Mouse (Mus musculus): ENCODE data around the gene Olfr1373. TPM values are rescaled to one million over a fixed set of nuclear protein-coding genes. Genes with fewer than 3 reads are reported as not detected.
"Not testable (repeated sequence)": the region's sequence is repeated elsewhere in the genome, so short reads cannot be mapped to it uniquely, and the experiment has no call there.

Olfr1373 gene
- total RNA-seq (2012; rRNA removed) = not detected in 2 replicates

DNA sequence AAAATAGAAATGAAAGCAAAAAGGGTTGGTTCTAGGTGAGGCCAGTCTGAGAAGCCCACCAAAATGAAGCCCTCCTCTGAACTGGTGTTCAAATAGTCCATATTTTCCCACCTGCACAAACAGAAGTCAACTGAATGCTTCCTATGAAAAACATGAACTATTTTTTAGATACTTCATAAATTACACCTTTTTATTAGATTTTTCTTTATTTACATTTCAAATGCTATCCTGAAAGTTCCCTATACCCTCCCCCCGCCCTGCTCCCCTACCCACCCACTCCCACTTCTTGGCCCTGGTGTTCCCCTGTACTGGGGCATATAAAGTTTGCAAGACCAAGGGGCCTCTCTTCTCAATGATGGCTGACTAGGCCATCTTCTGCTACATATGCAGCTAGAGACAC, at the start of gene Olfr1373:
Olfr1373 (minus strand) TSS at position 101 of the 400 bp plus-strand sequence.
- H3K4me1 ChIP-seq (ENCODE audit: control insufficient read depth in 2 of 2, insufficient read depth in 2 of 2, low read length in 2 of 2, poor library complexity in 1 of 2); H3K36me3 ChIP-seq (ENCODE audit: control insufficient read depth, insufficient read depth, low read length, poor library complexity, severe bottlenecking); H3K4me3 ChIP-seq (ENCODE audit: insufficient read depth in 1 of 2, low read depth in 1 of 2, low read length in 2 of 2, poor library complexity in 1 of 2, severe bottlenecking in 1 of 2); H3K27ac ChIP-seq (ENCODE audit: insufficient read depth, low read depth, low read length, poor library complexity, severe bottlenecking); DNase-seq (ENCODE audit: low read depth, low spot score); H3K9ac ChIP-seq (ENCODE audit: insufficient read depth, low read depth, low read length, poor library complexity, severe bottlenecking); H3K9me3 ChIP-seq (ENCODE audit: control insufficient read depth, insufficient read depth, low read depth, low read length); in situ Hi-C loops (cut with MboI; ENCODE audit: low sequenced_read_pairs in 2 of 2, unreplicated experiment in 2 of 2): not testable (repeated sequence)

DNA sequence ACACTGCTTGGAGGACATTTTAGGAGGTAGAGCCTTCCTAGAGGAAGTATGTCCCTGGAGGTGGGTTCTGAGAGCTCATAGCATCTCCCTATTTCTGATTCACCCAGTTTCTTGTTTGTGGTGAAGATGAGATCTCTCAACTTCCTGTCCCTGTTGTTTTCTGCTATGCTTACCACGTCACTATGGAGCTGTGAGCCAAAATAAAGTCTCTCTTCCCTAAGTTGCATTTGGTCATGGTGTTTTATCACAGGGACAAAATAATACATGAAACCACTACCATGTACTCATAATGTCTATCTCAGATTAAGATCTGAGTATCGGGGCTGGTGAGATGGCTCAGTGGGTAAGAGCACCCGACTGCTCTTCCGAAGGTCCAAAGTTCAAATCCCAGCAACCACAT, 35.3 kb upstream of the Olfr1373 start:
- DNase-seq (ENCODE audit: low read depth, low spot score); H3K27ac ChIP-seq (ENCODE audit: insufficient read depth, low read depth, low read length, poor library complexity, severe bottlenecking): not testable (repeated sequence)

GRCm38 (mm10) chr11:52179897-52180296, 34.6 kb upstream of the Olfr1373 start:
- H3K9ac ChIP-seq (ENCODE audit: insufficient read depth, low read depth, low read length, poor library complexity, severe bottlenecking); H3K4me1 ChIP-seq (ENCODE audit: control insufficient read depth in 2 of 2, insufficient read depth in 2 of 2, low read length in 2 of 2, poor library complexity in 1 of 2); H3K27ac ChIP-seq (ENCODE audit: insufficient read depth, low read depth, low read length, poor library complexity, severe bottlenecking); in situ Hi-C loops (cut with MboI; ENCODE audit: low sequenced_read_pairs in 2 of 2, unreplicated experiment in 2 of 2); H3K36me3 ChIP-seq (ENCODE audit: control insufficient read depth, insufficient read depth, low read length, poor library complexity, severe bottlenecking); H3K4me3 ChIP-seq (ENCODE audit: insufficient read depth in 1 of 2, low read depth in 1 of 2, low read length in 2 of 2, poor library complexity in 1 of 2, severe bottlenecking in 1 of 2); H3K9me3 ChIP-seq (ENCODE audit: control insufficient read depth, insufficient read depth, low read depth, low read length); DNase-seq (ENCODE audit: low read depth, low spot score): not testable (repeated sequence)

More for the DNA sequence above, 35.3 kb upstream of the Olfr1373 start:
- H3K4me1 ChIP-seq (ENCODE audit: control insufficient read depth in 2 of 2, insufficient read depth in 2 of 2, low read length in 2 of 2, poor library complexity in 1 of 2); H3K4me3 ChIP-seq (ENCODE audit: insufficient read depth in 1 of 2, low read depth in 1 of 2, low read length in 2 of 2, poor library complexity in 1 of 2, severe bottlenecking in 1 of 2); H3K36me3 ChIP-seq (ENCODE audit: control insufficient read depth, insufficient read depth, low read length, poor library complexity, severe bottlenecking); in situ Hi-C loops (cut with MboI; ENCODE audit: low sequenced_read_pairs in 2 of 2, unreplicated experiment in 2 of 2); H3K9ac ChIP-seq (ENCODE audit: insufficient read depth, low read depth, low read length, poor library complexity, severe bottlenecking); H3K9me3 ChIP-seq (ENCODE audit: control insufficient read depth, insufficient read depth, low read depth, low read length): not testable (repeated sequence)

DNA sequence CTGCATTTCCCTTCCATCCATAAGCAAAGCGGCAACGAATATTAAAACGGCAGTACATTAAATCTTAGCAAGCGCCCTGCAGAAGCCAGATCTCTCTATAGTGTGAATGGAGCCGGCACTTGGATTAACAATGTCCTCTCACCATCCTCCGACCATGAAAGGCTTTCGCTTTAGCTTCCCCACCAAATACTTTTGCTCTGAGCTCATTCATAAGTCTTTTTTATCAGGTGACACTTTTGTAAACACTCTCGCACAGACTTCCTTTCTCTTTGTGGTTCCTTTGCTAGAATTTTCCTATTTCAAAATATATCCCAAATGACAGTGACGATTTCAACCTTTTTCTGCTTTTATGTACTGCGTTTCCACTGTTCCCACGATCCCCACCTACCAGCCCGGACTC, 23.1 kb upstream of the Olfr1373 start:
- DNase-seq (ENCODE audit: low read depth, low spot score) = no peak
- no peak overlapping the region for H3K27ac ChIP-seq (ENCODE audit: insufficient read depth, low read depth, low read length, poor library complexity, severe bottlenecking)
- in situ Hi-C loops (cut with MboI; ENCODE audit: low sequenced_read_pairs in 2 of 2, unreplicated experiment in 2 of 2) = no loop called here
- no peak overlapping the region for H3K9ac ChIP-seq (ENCODE audit: insufficient read depth, low read depth, low read length, poor library complexity, severe bottlenecking)
- TF ChIP-seq CHD2 (IDR thresholded peaks at IDR 0.05; ENCODE audit: low read depth, low read length) (no peak), ZNF384 (IDR thresholded peaks at IDR 0.05; ENCODE audit: low read depth, low read length) (no peak), MAFK (IDR thresholded peaks at IDR 0.05; ENCODE audit: insufficient read depth, low read depth, low read length) (no peak), ZC3H11A (IDR thresholded peaks at IDR 0.05; ENCODE audit: borderline replicate concordance, low read depth, low read length) (no peak), HCFC1 (IDR thresholded peaks at IDR 0.05; ENCODE audit: borderline replicate concordance, insufficient read depth, low read length) (no peak)
- peak overlapping the region; percentile 59 to 77 for H3K4me3 ChIP-seq (ENCODE audit: insufficient read depth in 1 of 2, low read depth in 1 of 2, low read length in 2 of 2, poor library complexity in 1 of 2, severe bottlenecking in 1 of 2)
- H3K36me3 ChIP-seq (ENCODE audit: control insufficient read depth, insufficient read depth, low read length, poor library complexity, severe bottlenecking) = no peaks in the 10 kb centered on the region
- no peaks in the 10 kb centered on the region for H3K9me3 ChIP-seq (ENCODE audit: control insufficient read depth, insufficient read depth, low read depth, low read length)
- peaks cover 0 to 2% of the 10 kb centered on the region in 2 experiments; a peak in 1 of 4 replicates for H3K4me1 ChIP-seq (ENCODE audit: control insufficient read depth in 2 of 2, insufficient read depth in 2 of 2, low read length in 2 of 2, poor library complexity in 1 of 2)

DNA sequence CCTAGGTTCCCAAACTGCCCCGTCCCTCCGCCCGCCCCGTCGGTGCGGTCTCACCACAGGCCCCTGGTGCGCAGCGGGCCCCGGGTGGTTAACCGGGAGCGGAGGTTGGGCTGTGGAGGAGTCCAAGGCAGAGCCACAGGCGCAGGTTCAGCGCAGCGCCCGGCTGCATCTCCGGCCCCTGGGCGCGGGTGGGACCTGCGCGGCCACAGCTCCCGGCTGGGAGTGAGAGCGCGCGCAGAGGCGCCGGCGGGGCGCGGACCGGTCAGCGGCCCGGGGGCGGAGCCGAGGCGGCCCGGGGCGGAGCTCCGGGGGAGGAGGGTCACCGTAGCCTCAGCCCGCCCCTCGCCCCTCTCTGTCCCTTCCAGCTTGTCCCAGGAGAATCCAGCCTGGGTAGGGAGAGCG, 22.6 kb upstream of the Olfr1373 start:
- H3K4me1 ChIP-seq (ENCODE audit: control insufficient read depth in 2 of 2, insufficient read depth in 2 of 2, low read length in 2 of 2, poor library complexity in 1 of 2); in situ Hi-C loops (cut with MboI; ENCODE audit: low sequenced_read_pairs in 2 of 2, unreplicated experiment in 2 of 2); H3K9me3 ChIP-seq (ENCODE audit: control insufficient read depth, insufficient read depth, low read depth, low read length); H3K27ac ChIP-seq (ENCODE audit: insufficient read depth, low read depth, low read length, poor library complexity, severe bottlenecking); DNase-seq (ENCODE audit: low read depth, low spot score); H3K36me3 ChIP-seq (ENCODE audit: control insufficient read depth, insufficient read depth, low read length, poor library complexity, severe bottlenecking): not testable (repeated sequence)
- peak overlapping the region; percentile 65 for H3K9ac ChIP-seq (ENCODE audit: insufficient read depth, low read depth, low read length, poor library complexity, severe bottlenecking)
- peak overlapping the region; percentile 61 to 77 for H3K4me3 ChIP-seq (ENCODE audit: insufficient read depth in 1 of 2, low read depth in 1 of 2, low read length in 2 of 2, poor library complexity in 1 of 2, severe bottlenecking in 1 of 2)

Measured in ES-E14 (cell line).